Mouse (Mus musculus) liver, postnatal 0 days (tissue): ENCODE results near the gene Smyd2.

Experiments
- CTCF ChIP-seq: sonication (generic); IDR thresholded peaks from 2 replicates; pipeline ENCODE4 v1.5.1; 2016; ENCODE audit warnings: antibody characterized with exemption, low read depth
- EP300 ChIP-seq: IDR thresholded peaks from 2 replicates; pipeline ENCODE4 v1.6.1; 2016; ENCODE audit warnings: antibody characterized with exemption, low read depth, mild to moderate bottlenecking

- TF ChIP-seq CTCF: no peak
- no peak for TF ChIP-seq EP300
Measured at GRCm38 (mm10) chr1:189894191-189894590, 28.0 kb downstream of the Smyd2 start.
